In genomic region chr8:105826379-105826778, GRCm38 (mm10) we compare ENCODE assay signal across 8 mouse cellular contexts. TPM values are rescaled to one million over a fixed set of nuclear protein-coding genes. Genes with fewer than 3 reads are reported as not detected.
DNase-seq lines count a peak whose midpoint lies in the region; ATAC-seq and TF ChIP-seq lines count a peak whose summit lies in the region.

No protein-coding gene starts in this region.

- DNase-seq in heart, adult 9 months (ENCODE audit: low spot score in 2 of 2) = no peak
- no peak for DNase-seq in forebrain, embryonic 14.5 days (ENCODE audit: low spot score)
- DNase-seq in liver, embryonic 11.5 days (ENCODE audit: low spot score) = no peak
- peak; percentile 34 for DNase-seq in thymus, postnatal 4 days
- no peak for DNase-seq in urinary bladder, postnatal 25 days (ENCODE audit: low spot score)
- DNase-seq in right cerebral cortex, postnatal 4 days = no peak

- TF ChIP-seq EP300 in ES-Bruce4 (IDR thresholded peaks at IDR 0.05; ENCODE audit: insufficient read depth, low read depth, low read length) = no peak

- TF ChIP-seq CTCF in ES-Bruce4 (IDR thresholded peaks at IDR 0.05; ENCODE audit: low read depth, low read length) = no peak

- H3K4me1 ChIP-seq in heart, embryonic 12.5 days (replicated peaks) = peaks cover 16% of the 10 kb centered on the region
- no peaks in the 10 kb centered on the region for H3K4me1 ChIP-seq in ES-Bruce4 (ENCODE audit: control insufficient read depth, insufficient read depth, low read length)
- H3K4me1 ChIP-seq in forebrain, embryonic 14.5 days (ENCODE audit: control insufficient read depth, insufficient read depth, low read length) = peaks cover 10% of the 10 kb centered on the region
- H3K4me1 ChIP-seq in liver, embryonic 11.5 days (replicated peaks; ENCODE audit: control insufficient read depth, insufficient read depth, low read length) = peaks cover 24% of the 10 kb centered on the region

- H3K9ac ChIP-seq in heart, embryonic 12.5 days = peak overlapping the region; percentile 96
- peak overlapping the region; percentile 91 for H3K9ac ChIP-seq in ES-Bruce4 (ENCODE audit: low read depth, poor library complexity, severe bottlenecking)
- peak overlapping the region; percentile 94 for H3K9ac ChIP-seq in forebrain, embryonic 14.5 days (ENCODE audit: low read length)
- peak overlapping the region; percentile 92 for H3K9ac ChIP-seq in liver, embryonic 11.5 days (ENCODE audit: low read depth, low read length)

- H3K4me2 ChIP-seq in heart, embryonic 12.5 days = peak overlapping the region; percentile 84
- peak overlapping the region; percentile 92 for H3K4me2 ChIP-seq in forebrain, embryonic 14.5 days (ENCODE audit: low read length)
- peak overlapping the region; percentile 91 for H3K4me2 ChIP-seq in liver, embryonic 11.5 days

- peak overlapping the region; percentile 95 for H3K4me3 ChIP-seq in heart, embryonic 12.5 days
- H3K4me3 ChIP-seq in ES-Bruce4 (ENCODE audit: low read depth, low read length) = peak overlapping the region; percentile 81
- H3K4me3 ChIP-seq in forebrain, embryonic 14.5 days (ENCODE audit: low read depth, low read length) = peak overlapping the region; percentile 97
- peak overlapping the region; percentile 89 for H3K4me3 ChIP-seq in liver, embryonic 11.5 days (ENCODE audit: low read depth, low read length)

- no peak for TF ChIP-seq POLR2A in ES-Bruce4 (IDR thresholded peaks at IDR 0.05; ENCODE audit: insufficient read depth, low read length)

- H3K27ac ChIP-seq in heart, embryonic 12.5 days (ENCODE audit: poor library complexity, severe bottlenecking) = peak overlapping the region; percentile 82
- H3K27ac ChIP-seq in ES-Bruce4 (ENCODE audit: insufficient read depth, low read length) = no peak overlapping the region
- peak overlapping the region; percentile 63; the same call in 1 of the 2 replicates for H3K27ac ChIP-seq in forebrain, embryonic 14.5 days (ENCODE audit: low read depth, low read length)
- peak overlapping the region; percentile 76 for H3K27ac ChIP-seq in liver, embryonic 11.5 days (ENCODE audit: low read depth, low read length)

- ATAC-seq in heart, embryonic 12.5 days (ENCODE audit: insufficient number of reproducible peaks, low FRiP score) = no peak
- no peak for ATAC-seq in forebrain, embryonic 14.5 days
- no peak for ATAC-seq in liver, embryonic 11.5 days (replicated peaks; ENCODE audit: low FRiP score)

- peaks cover 31% of the 10 kb centered on the region for H3K36me3 ChIP-seq in heart, embryonic 12.5 days
- H3K36me3 ChIP-seq in ES-Bruce4 (ENCODE audit: control insufficient read depth, insufficient read depth, low read length, poor library complexity, severe bottlenecking) = peaks cover 5% of the 10 kb centered on the region; the same call in 1 of the 2 replicates
- H3K36me3 ChIP-seq in forebrain, embryonic 14.5 days (ENCODE audit: control insufficient read depth, insufficient read depth, low read length) = peaks cover 32% of the 10 kb centered on the region
- peaks cover 20% of the 10 kb centered on the region for H3K36me3 ChIP-seq in liver, embryonic 11.5 days (ENCODE audit: control insufficient read depth, insufficient read depth, low read length)

- no peaks in the 10 kb centered on the region for H3K9me3 ChIP-seq in heart, embryonic 12.5 days (replicated peaks)
- no peaks in the 10 kb centered on the region for H3K9me3 ChIP-seq in ES-Bruce4 (replicated peaks; ENCODE audit: control insufficient read depth, insufficient read depth, low read length, poor library complexity, severe bottlenecking)
- no peaks in the 10 kb centered on the region for H3K9me3 ChIP-seq in forebrain, embryonic 14.5 days (replicated peaks; ENCODE audit: control insufficient read depth, low read length)
- no peaks in the 10 kb centered on the region for H3K9me3 ChIP-seq in liver, embryonic 11.5 days (ENCODE audit: control insufficient read depth, low read length)

- no peaks in the 10 kb centered on the region for H3K27me3 ChIP-seq in heart, embryonic 12.5 days (replicated peaks)
- no peaks in the 10 kb centered on the region for H3K27me3 ChIP-seq in ES-Bruce4 (ENCODE audit: control insufficient read depth, insufficient read depth, low read length, poor library complexity, severe bottlenecking)
- H3K27me3 ChIP-seq in forebrain, embryonic 14.5 days (replicated peaks; ENCODE audit: control insufficient read depth, insufficient read depth, low read length) = no peaks in the 10 kb centered on the region
- no peaks in the 10 kb centered on the region for H3K27me3 ChIP-seq in liver, embryonic 11.5 days (replicated peaks; ENCODE audit: control insufficient read depth, insufficient read depth, low read length)

- 6% methylated on average over 4 of the region's 4 CpGs for WGBS in heart, embryonic 12.5 days
- WGBS in forebrain, embryonic 14.5 days = 16% methylated on average over 4 of the region's 4 CpGs
- 7% methylated on average over 4 of the region's 4 CpGs for WGBS in liver, embryonic 11.5 days

RNA-seq across cellular contexts. Expression of gene Ranbp10, which starts 0.8 kb away (rescaled TPM):
- polyA plus RNA-seq in heart, embryonic 12.5 days (2016; fragmentation: Nextera tagmentation; extraction: Ambion mirVana) = 11.0 and 11.3 TPM in 2 replicates
- 17.1 and 18.5 TPM in 2 replicates for polyA plus RNA-seq in ES-Bruce4 (2011; ENCODE audit: insufficient read depth, insufficient read length, low read depth, missing spikeins)
- 8.1 and 10.4 TPM in 2 replicates for polyA plus RNA-seq in forebrain, embryonic 14.5 days (2014; fragmentation: Nextera tagmentation; extraction: Ambion mirVana)
- 20.2 and 22.0 TPM in 2 replicates for polyA plus RNA-seq in liver, embryonic 11.5 days (2014; fragmentation: Nextera tagmentation; extraction: Ambion mirVana)

RNA-seq across cellular contexts. Expression of gene Tsnaxip1, which starts 1.2 kb away (rescaled TPM):
- polyA plus RNA-seq in heart, embryonic 12.5 days (2016; fragmentation: Nextera tagmentation; extraction: Ambion mirVana) = 0.14 and 0.15 TPM in 2 replicates
- 0.33 TPM in 1 of 2 replicates, not detected in the other for polyA plus RNA-seq in ES-Bruce4 (2011; ENCODE audit: insufficient read depth, insufficient read length, low read depth, missing spikeins)
- polyA plus RNA-seq in forebrain, embryonic 14.5 days (2014; fragmentation: Nextera tagmentation; extraction: Ambion mirVana) = 0.83 TPM in 2 replicates
- polyA plus RNA-seq in liver, embryonic 11.5 days (2014; fragmentation: Nextera tagmentation; extraction: Ambion mirVana) = 0.12 TPM in 1 of 2 replicates, not detected in the other

RNA-seq across cellular contexts. Expression of gene Cenpt, which starts 26.7 kb away (rescaled TPM):
- 42.8 and 46.9 TPM in 2 replicates for polyA plus RNA-seq in heart, embryonic 12.5 days (2016; fragmentation: Nextera tagmentation; extraction: Ambion mirVana)
- 86.3 and 97.6 TPM in 2 replicates for polyA plus RNA-seq in ES-Bruce4 (2011; ENCODE audit: insufficient read depth, insufficient read length, low read depth, missing spikeins)
- polyA plus RNA-seq in forebrain, embryonic 14.5 days (2014; fragmentation: Nextera tagmentation; extraction: Ambion mirVana) = 50.7 and 51.8 TPM in 2 replicates
- 37.0 and 37.5 TPM in 2 replicates for polyA plus RNA-seq in liver, embryonic 11.5 days (2014; fragmentation: Nextera tagmentation; extraction: Ambion mirVana)

RNA-seq across cellular contexts. Expression of gene Thap11, which starts 28.6 kb away (rescaled TPM):
- polyA plus RNA-seq in heart, embryonic 12.5 days (2016; fragmentation: Nextera tagmentation; extraction: Ambion mirVana) = 53.8 and 59.3 TPM in 2 replicates
- polyA plus RNA-seq in ES-Bruce4 (2011; ENCODE audit: insufficient read depth, insufficient read length, low read depth, missing spikeins) = 29.6 and 31.0 TPM in 2 replicates
- polyA plus RNA-seq in forebrain, embryonic 14.5 days (2014; fragmentation: Nextera tagmentation; extraction: Ambion mirVana) = 51.7 and 60.8 TPM in 2 replicates
- 62.0 and 66.5 TPM in 2 replicates for polyA plus RNA-seq in liver, embryonic 11.5 days (2014; fragmentation: Nextera tagmentation; extraction: Ambion mirVana)

RNA-seq across cellular contexts. Expression of gene Nutf2, which starts 34.0 kb away (rescaled TPM):
- 201 and 224 TPM in 2 replicates for polyA plus RNA-seq in heart, embryonic 12.5 days (2016; fragmentation: Nextera tagmentation; extraction: Ambion mirVana)
- polyA plus RNA-seq in ES-Bruce4 (2011; ENCODE audit: insufficient read depth, insufficient read length, low read depth, missing spikeins) = 29.9 and 30.2 TPM in 2 replicates
- polyA plus RNA-seq in forebrain, embryonic 14.5 days (2014; fragmentation: Nextera tagmentation; extraction: Ambion mirVana) = 224 and 283 TPM in 2 replicates
- 304 and 312 TPM in 2 replicates for polyA plus RNA-seq in liver, embryonic 11.5 days (2014; fragmentation: Nextera tagmentation; extraction: Ambion mirVana)
